Mouse (Mus musculus): ENCODE data around the gene Eif4b.

- TF ChIP-seq CTCF (IDR thresholded peaks at IDR 0.05; ENCODE audit: control insufficient read depth, insufficient read depth, insufficient replicate concordance, low read depth, low read length): no peak
- no peak for TF ChIP-seq POLR2A (IDR thresholded peaks at IDR 0.05; ENCODE audit: control insufficient read depth, low read depth, low read length)
Observed at GRCm38 (mm10) chr15:102097147-102097915, 23.8 kb downstream of the Eif4b start.

All from testis, adult 2 months (tissue).